Mouse (Mus musculus): ENCODE data around the gene Gm27021.

DNA sequence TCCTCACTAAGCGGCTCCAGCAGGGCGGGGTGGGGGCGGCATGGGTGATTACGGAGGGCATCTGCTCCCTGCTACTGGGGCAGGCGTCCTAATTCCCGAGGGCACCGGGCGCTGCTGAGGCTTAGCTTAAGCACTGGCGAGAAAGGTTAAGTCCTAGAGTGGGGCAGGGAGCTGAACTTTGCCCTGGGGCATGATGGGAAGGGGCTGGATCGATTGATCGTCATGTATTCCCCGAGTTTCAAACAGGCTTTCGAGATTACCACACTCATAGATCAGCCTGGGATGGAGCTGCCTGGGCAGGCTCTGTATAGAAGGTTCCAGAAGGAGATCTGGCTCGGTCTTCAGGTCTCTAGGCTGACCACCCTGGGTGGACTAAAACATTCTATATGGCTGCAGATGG lies 45.7 kb downstream of the Gm27021 start:
- no peak for TF ChIP-seq CTCF (IDR thresholded peaks at IDR 0.05; ENCODE audit: low read depth)
- no peak for TF ChIP-seq EP300 (optimal IDR thresholded peaks at IDR 0.05)

Measured in stomach, postnatal 0 days (tissue).